Mouse (Mus musculus) embryonic facial prominence, embryonic 11.5 days (tissue): ENCODE data around the gene Ston2. TPM values are rescaled to one million over a fixed set of nuclear protein-coding genes. Genes with fewer than 3 reads are reported as not detected.
A peak's percentile ranks its signal among the peaks of the same experiment; 100 is the strongest.

ENCODE experiments used
- ATAC-seq: fragments of 200-750 bp; cut with Nextera tagmentation; replicated peaks from 2 replicates; pipeline ENCODE4 v1.8.0; 2017; ENCODE audit warnings: low read depth; ENCODE audit not compliant: insufficient number of reproducible peaks, low FRiP score, low TSS enrichment
- DNase-seq: peaks from one replicate; pipeline ENCODE4 v3.0.0-alpha.2; 2015; ENCODE audit warnings: low spot score
- H3K27ac ChIP-seq: fragments of 300-500 bp; sonication (generic); replicated peaks from 2 replicates; pipeline ENCODE4 v1.5.1; 2014; ENCODE audit warnings: mild to moderate bottlenecking, low read depth, low read length, control low read depth
- H3K27me3 ChIP-seq: fragments of 300-500 bp; sonication (generic); 2 replicates; pipeline ENCODE4 v1.6.1; 2014; ENCODE audit warnings: mild to moderate bottlenecking, low read length, moderate library complexity, mixed read lengths; ENCODE audit not compliant: control insufficient read depth, insufficient read depth
- H3K36me3 ChIP-seq: fragments of 300-500 bp; sonication (generic); replicated peaks from 2 replicates; pipeline ENCODE4 v1.6.1; 2014; ENCODE audit warnings: low read depth, mild to moderate bottlenecking, low read length, moderate library complexity, mixed read lengths; ENCODE audit not compliant: control insufficient read depth, insufficient read depth
- H3K4me1 ChIP-seq: fragments of 300-500 bp; sonication (generic); 2 replicates; pipeline ENCODE4 v1.6.1; 2014; ENCODE audit warnings: low read length, mixed read lengths; ENCODE audit not compliant: control insufficient read depth, insufficient read depth
- H3K4me2 ChIP-seq: fragments of 300-500 bp; sonication (generic); 2 replicates; pipeline ENCODE4 v1.6.1; 2014; ENCODE audit warnings: low read depth, mild to moderate bottlenecking, control low read depth, low read length, moderate library complexity
- H3K4me3 ChIP-seq: fragments of 300-500 bp; sonication (generic); 2 replicates; pipeline ENCODE4 v1.5.1; 2014; ENCODE audit warnings: low read depth, low read length, control low read depth
- H3K9ac ChIP-seq: fragments of 300-500 bp; sonication (generic); replicated peaks from 2 replicates; pipeline ENCODE4 v1.6.1; 2014; ENCODE audit warnings: mild to moderate bottlenecking, control low read depth, low read length
- H3K9me3 ChIP-seq: fragments of 300-500 bp; sonication (generic); replicated peaks from 2 replicates; pipeline ENCODE4 v1.6.1; 2016; ENCODE audit warnings: mild to moderate bottlenecking, low read length, inconsistent platforms, mixed read lengths; ENCODE audit not compliant: control insufficient read depth
- WGBS: fragments of 180-500 bp; shearing (Covaris S2); extraction: QIAGEN DNeasy Blood & Tissue Kit; methylation state at CpG from one replicate; pipeline ENCODE4 v1.1.7; 2014; 5-methylcytosine and 5-hydroxymethylcytosine counted together
- polyA plus RNA-seq: library from polyadenylated mRNA; unstranded; fragments of >200 nt; fragmentation: Nextera tagmentation; extraction: Ambion mirVana; gene quantifications from 2 replicates; pipeline ENCODE4 v1.2.1, GENCODE M21; 2014

Gene Ston2
- polyA plus RNA-seq, 1 experiment from 2014 or later, result 5.4 TPM

DNA sequence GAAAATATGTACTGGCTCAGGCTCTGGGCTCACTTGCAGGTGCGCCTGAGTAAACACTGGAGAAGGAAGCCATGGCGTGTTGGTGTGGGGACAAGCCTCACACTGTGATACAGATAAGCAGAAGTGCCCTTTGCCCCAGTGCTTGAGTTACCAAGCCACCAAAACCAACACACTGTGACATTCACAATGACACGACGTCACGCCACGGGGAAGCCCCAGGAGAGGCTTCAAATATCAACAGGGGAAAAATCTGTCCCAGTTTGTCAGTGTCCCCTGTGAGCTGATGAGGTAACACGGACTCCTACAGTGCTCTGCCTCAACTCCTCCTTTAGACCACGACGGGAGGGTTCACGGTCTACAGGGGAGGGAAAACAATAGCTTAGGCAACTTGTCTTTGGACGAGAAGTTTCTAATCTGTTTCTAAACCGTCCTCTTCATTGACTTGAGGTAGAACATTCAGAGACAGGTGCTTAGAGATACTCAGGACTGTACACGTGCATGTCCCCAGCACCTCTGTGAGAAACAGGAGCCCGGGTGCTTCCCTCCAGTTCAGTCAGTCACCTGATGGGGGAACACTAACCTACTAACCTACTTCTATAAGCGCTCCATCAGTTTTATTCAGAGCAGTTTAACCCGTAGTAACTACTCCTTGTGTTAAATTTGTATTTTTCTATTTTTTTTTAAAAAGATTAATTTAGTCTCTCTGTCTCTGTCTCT, 119.5 kb downstream of the Ston2 start:
- Histone ChIP-seq H3K36me3 (no peaks in the 10 kb centered on the region), H3K9ac (no peak overlapping the region), H3K4me1 (no peaks in the 10 kb centered on the region; the same call in 1 of the 2 replicates), H3K9me3 (no peaks in the 10 kb centered on the region), H3K27me3 (no peaks in the 10 kb centered on the region), H3K4me2 (no peak overlapping the region), H3K27ac (no peak overlapping the region), H3K4me3 (no peak overlapping the region)
- ATAC-seq (no peak), DNase-seq (no peak)
- WGBS, result 79% methylated on average over 16 of the region's 16 CpGs

GRCm38 (mm10) chr12:91667741-91668140, 120.4 kb downstream of the Ston2 start:
- no peaks in the 10 kb centered on the region for H3K36me3 ChIP-seq
- no peak overlapping the region for H3K4me3 ChIP-seq
- H3K27me3 ChIP-seq, result no peaks in the 10 kb centered on the region
- 82% methylated on average over 7 of the region's 7 CpGs for WGBS
- no peak overlapping the region for H3K9ac ChIP-seq
- no peak for DNase-seq
- no peak overlapping the region for H3K4me2 ChIP-seq
- H3K9me3 ChIP-seq, result no peaks in the 10 kb centered on the region
- no peak for ATAC-seq
- no peak overlapping the region for H3K27ac ChIP-seq
- H3K4me1 ChIP-seq, result no peaks in the 10 kb centered on the region; the same call in 1 of the 2 replicates

- ATAC-seq (no peak), DNase-seq (no peak)
- H3K36me3 ChIP-seq, result no peaks in the 10 kb centered on the region
- H3K27me3 ChIP-seq, result no peaks in the 10 kb centered on the region
- H3K9ac ChIP-seq, result no peak overlapping the region
- H3K27ac ChIP-seq, result no peak overlapping the region
- WGBS, result 89% methylated on average over 3 of the region's 3 CpGs
- H3K4me1 ChIP-seq, result no peaks in the 10 kb centered on the region; the same call in 1 of the 2 replicates
- no peak overlapping the region for H3K4me3 ChIP-seq
- H3K9me3 ChIP-seq, result no peaks in the 10 kb centered on the region
- no peak overlapping the region for H3K4me2 ChIP-seq
Observed at GRCm38 (mm10) chr12:91666607-91667006, 121.6 kb downstream of the Ston2 start.

- Histone ChIP-seq H3K4me1 (no peaks in the 10 kb centered on the region; the same call in 1 of the 2 replicates), H3K4me3 (no peak overlapping the region), H3K36me3 (no peaks in the 10 kb centered on the region), H3K27ac (no peak overlapping the region), H3K27me3 (no peaks in the 10 kb centered on the region), H3K9ac (no peak overlapping the region), H3K9me3 (no peaks in the 10 kb centered on the region), H3K4me2 (no peak overlapping the region)
- DNase-seq (no peak), ATAC-seq (no peak)
- 86% methylated on average over 5 of the region's 5 CpGs for WGBS
Observed at GRCm38 (mm10) chr12:91665431-91665830, 122.8 kb downstream of the Ston2 start.

DNA sequence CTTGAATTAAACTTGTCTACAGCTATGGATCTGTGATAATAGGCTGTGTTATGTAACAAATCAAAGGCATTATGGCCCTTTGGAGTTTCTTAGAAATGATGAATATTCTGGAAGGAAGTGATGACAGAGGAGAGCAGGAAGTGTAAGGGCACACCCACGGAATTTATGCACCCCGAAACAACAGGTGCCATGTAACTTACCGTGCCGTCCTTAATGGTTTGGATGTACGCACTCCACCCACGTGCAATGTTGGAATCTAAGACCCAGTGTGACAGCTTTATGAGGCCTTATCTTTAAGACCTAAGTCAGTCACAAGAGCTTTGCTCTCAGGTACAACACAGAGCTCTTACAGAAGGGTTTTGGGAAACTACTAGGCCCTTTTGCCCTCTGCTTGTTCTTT, 124.9 kb downstream of the Ston2 start:
- WGBS, result 73% methylated on average over 6 of the region's 6 CpGs

GRCm38 (mm10) chr12:91662844-91663243, 125.3 kb downstream of the Ston2 start:
- DNase-seq (peak; percentile 23), ATAC-seq (no peak)
- H3K9me3 ChIP-seq, result no peaks in the 10 kb centered on the region
- H3K27ac ChIP-seq, result no peak overlapping the region
- H3K36me3 ChIP-seq, result no peaks in the 10 kb centered on the region
- no peaks in the 10 kb centered on the region for H3K27me3 ChIP-seq
- H3K4me2 ChIP-seq, result no peak overlapping the region
- 62% methylated on average over 4 of the region's 4 CpGs for WGBS
- no peak overlapping the region for H3K9ac ChIP-seq
- no peak overlapping the region for H3K4me3 ChIP-seq
- H3K4me1 ChIP-seq, result no peaks in the 10 kb centered on the region; the same call in 1 of the 2 replicates

More for the DNA sequence above, 124.9 kb downstream of the Ston2 start:
- no peaks in the 10 kb centered on the region for H3K36me3 ChIP-seq
- H3K4me1 ChIP-seq, result no peaks in the 10 kb centered on the region; the same call in 1 of the 2 replicates
- no peak overlapping the region for H3K4me3 ChIP-seq
- no peak overlapping the region for H3K9ac ChIP-seq
- no peaks in the 10 kb centered on the region for H3K27me3 ChIP-seq
- no peak overlapping the region for H3K27ac ChIP-seq
- H3K9me3 ChIP-seq, result no peaks in the 10 kb centered on the region
- ATAC-seq (no peak), DNase-seq (no peak)
- H3K4me2 ChIP-seq, result no peak overlapping the region

DNA sequence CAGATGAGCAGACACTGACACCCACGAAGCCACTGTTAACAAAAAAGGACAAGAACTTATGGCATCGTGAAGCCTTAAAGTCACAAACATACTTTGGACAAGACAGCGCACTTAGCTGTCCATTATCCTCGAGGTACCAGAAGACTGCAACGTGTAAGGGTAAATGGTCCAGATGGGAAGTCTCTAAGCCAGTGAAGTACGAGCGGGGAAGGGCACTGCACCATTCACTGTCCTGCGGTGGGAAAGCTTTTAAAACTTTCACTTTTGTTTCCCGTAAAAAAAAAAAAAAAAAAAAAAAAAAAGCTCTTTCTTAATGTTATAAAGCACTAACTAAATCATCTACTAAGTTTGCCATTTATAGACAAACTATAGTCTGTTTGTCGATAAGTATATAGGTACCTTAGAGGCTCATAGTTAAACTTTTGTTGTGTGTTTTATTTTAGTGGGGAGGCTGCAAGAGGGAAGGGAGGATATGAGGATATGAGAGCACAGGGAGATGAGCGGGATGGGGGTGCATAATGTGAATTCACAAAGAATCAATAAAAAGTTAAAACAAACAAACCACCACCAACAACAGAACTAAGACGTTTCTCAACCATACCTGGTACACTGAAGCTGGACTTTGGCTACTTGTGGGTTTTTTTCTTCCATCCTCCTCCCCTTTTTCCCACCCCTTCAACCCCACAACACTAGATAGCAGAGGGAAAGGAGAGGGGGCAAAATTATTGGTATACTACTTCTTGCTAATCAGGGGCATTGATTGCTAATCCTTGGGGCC, 127.4 kb downstream of the Ston2 start:
- Histone ChIP-seq H3K27me3 (no peaks in the 10 kb centered on the region), H3K4me1 (no peaks in the 10 kb centered on the region; the same call in 1 of the 2 replicates), H3K9ac (no peak overlapping the region), H3K4me2 (no peak overlapping the region), H3K36me3 (no peaks in the 10 kb centered on the region), H3K27ac (no peak overlapping the region), H3K9me3 (no peaks in the 10 kb centered on the region), H3K4me3 (no peak overlapping the region)
- 89% methylated on average over 12 of the region's 12 CpGs for WGBS
- DNase-seq (no peak), ATAC-seq (no peak)
